Mouse (Mus musculus) heart, embryonic 11.5 days (tissue): ENCODE results near the gene Frmd7. TPM values are rescaled to one million over a fixed set of nuclear protein-coding genes. Genes with fewer than 3 reads are reported as not detected.

Experiments
- ATAC-seq: fragments of 200-750 bp; cut with Nextera tagmentation; replicated peaks from 2 replicates; pipeline ENCODE4 v1.8.0; 2017; ENCODE audit warnings: moderate library complexity; ENCODE audit not compliant: insufficient number of reproducible peaks, low FRiP score, low TSS enrichment
- H3K27ac ChIP-seq: fragments of 300-500 bp; sonication (generic); 2 replicates; pipeline ENCODE4 v1.5.1; 2014; ENCODE audit warnings: mild to moderate bottlenecking, low read depth, low read length
- H3K27me3 ChIP-seq: fragments of 300-500 bp; sonication (generic); 2 replicates; pipeline ENCODE4 v1.6.1; 2014; ENCODE audit warnings: mild to moderate bottlenecking, low read length, mixed read lengths; ENCODE audit not compliant: control insufficient read depth, insufficient read depth
- H3K36me3 ChIP-seq: fragments of 300-500 bp; sonication (generic); 2 replicates; pipeline ENCODE4 v1.6.1; 2014; ENCODE audit warnings: mild to moderate bottlenecking, low read length, moderate library complexity, mixed read lengths; ENCODE audit not compliant: control insufficient read depth, insufficient read depth
- H3K4me1 ChIP-seq: fragments of 300-500 bp; sonication (generic); 2 replicates; pipeline ENCODE4 v1.6.1; 2014; ENCODE audit warnings: low read length; ENCODE audit not compliant: control insufficient read depth, insufficient read depth
- H3K4me2 ChIP-seq: fragments of 300-500 bp; sonication (generic); 2 replicates; pipeline ENCODE4 v1.6.1; 2014; ENCODE audit warnings: mild to moderate bottlenecking, moderate library complexity
- H3K4me3 ChIP-seq: fragments of 300-500 bp; sonication (generic); 2 replicates; pipeline ENCODE4 v1.5.1; 2014; ENCODE audit warnings: low read depth, low read length
- H3K9ac ChIP-seq: fragments of 300-500 bp; sonication (generic); 2 replicates; pipeline ENCODE4 v1.6.1; 2014; ENCODE audit warnings: mild to moderate bottlenecking, low read depth, low read length, moderate library complexity
- H3K9me3 ChIP-seq: fragments of 300-500 bp; sonication (generic); replicated peaks from 2 replicates; pipeline ENCODE4 v1.6.1; 2016; ENCODE audit warnings: low read length; ENCODE audit not compliant: control insufficient read depth
- WGBS: fragments of 180-500 bp; shearing (Covaris S2); extraction: QIAGEN DNeasy Blood & Tissue Kit; methylation state at CpG from one replicate; pipeline ENCODE4 v1.1.7; 2014; ENCODE audit not compliant: insufficient replicate concordance; 5-methylcytosine and 5-hydroxymethylcytosine counted together
- polyA plus RNA-seq: library from polyadenylated mRNA; unstranded; fragments of >200 nt; fragmentation: Nextera tagmentation; extraction: Ambion mirVana; gene quantifications from 2 replicates; pipeline ENCODE4 v1.2.1, GENCODE M21; 2014

Gene Frmd7
- 0.24 TPM in 1 of 2 replicates, not detected in the other for polyA plus RNA-seq

DNA sequence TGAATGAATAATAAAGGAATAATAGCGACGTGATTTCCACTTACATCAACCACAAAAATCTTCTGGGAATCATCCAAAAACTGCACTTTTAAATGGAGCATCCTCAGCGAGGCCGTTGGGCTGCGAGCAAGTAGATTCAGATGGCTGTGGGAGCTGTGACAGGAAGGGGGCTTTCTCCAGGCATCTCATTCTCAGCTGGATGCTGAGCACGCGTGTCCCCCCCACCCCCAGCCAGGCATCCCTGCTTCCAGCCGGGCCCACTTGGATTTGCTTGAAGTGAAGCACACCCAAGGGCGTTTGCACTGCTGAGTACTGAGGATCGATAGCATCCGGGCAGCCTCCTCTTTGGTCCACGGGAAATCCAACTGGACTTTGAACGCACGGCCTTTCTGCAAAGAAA is at the start of gene Frmd7:
TSS of gene Frmd7 (minus strand) at position 101 of the 400 bp plus-strand sequence.
- Histone ChIP-seq H3K9me3 (no peaks in the 10 kb centered on the region), H3K27me3 (no peaks in the 10 kb centered on the region), H3K9ac (no peak within 1 kb of the TSS), H3K36me3 (no peaks in the 10 kb centered on the region), H3K4me1 (no peaks in the 10 kb centered on the region), H3K4me2 (no peak within 1 kb of the TSS), H3K4me3 (no peak within 1 kb of the TSS), H3K27ac (no peak within 1 kb of the TSS)
- 74% methylated on average over 14 of the region's 14 CpGs for WGBS
- no peak for ATAC-seq

DNA sequence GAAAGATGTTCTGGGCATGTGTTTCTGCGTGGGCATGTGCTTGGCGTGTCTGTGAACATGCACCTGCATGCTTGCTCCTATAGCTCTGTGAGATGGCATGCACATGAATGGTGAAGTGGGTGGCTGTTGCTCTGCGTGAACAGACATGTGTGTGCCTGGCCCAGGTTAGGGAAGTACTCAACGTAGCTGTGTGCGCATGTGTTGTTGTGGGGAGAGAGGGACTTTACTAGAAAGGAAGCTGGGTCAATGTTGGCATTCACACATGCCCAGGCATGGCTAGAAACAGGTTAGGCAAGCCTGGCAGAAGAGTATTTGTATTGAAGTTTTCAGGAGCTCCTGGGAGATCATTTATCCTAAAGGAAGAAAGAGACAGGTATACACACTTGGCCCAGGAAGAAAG is 48.8 kb upstream of the Frmd7 start:
- H3K4me1 ChIP-seq = no peaks in the 10 kb centered on the region
- H3K4me3 ChIP-seq = no peak overlapping the region
- WGBS = 86% methylated on average over 5 of the region's 5 CpGs
- no peak for ATAC-seq
- no peaks in the 10 kb centered on the region for H3K36me3 ChIP-seq
- H3K9me3 ChIP-seq = no peaks in the 10 kb centered on the region
- H3K27me3 ChIP-seq = peaks cover 4% of the 10 kb centered on the region; the same call in 1 of the 2 replicates
- H3K27ac ChIP-seq = no peak overlapping the region
- no peak overlapping the region for H3K4me2 ChIP-seq
- H3K9ac ChIP-seq = no peak overlapping the region

DNA sequence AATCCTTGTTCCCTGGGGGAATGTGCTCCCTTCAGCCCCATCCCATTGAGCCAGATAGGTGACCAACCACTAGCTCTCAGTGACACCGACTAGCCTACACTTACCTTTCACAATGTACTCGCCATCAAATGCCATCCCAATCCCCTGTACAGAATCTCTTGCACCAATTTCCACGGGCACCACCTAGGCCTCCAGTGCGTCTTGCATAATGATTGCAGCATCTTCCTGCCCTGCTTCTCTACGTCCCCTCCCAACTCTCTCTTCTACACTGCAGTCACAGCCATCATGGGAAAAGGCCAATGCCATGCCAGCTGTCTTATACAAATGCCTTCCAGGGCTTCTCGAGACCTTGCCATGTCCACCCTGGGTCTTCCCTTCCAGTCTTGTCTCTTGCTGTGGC is 47.4 kb upstream of the Frmd7 start:
- peaks cover 4% of the 10 kb centered on the region; the same call in 1 of the 2 replicates for H3K27me3 ChIP-seq
- no peak overlapping the region for H3K4me3 ChIP-seq
- H3K9ac ChIP-seq = no peak overlapping the region
- ATAC-seq = no peak
- WGBS = 75% methylated on average over 6 of the region's 6 CpGs
- H3K9me3 ChIP-seq = no peaks in the 10 kb centered on the region
- no peaks in the 10 kb centered on the region for H3K4me1 ChIP-seq
- no peak overlapping the region for H3K27ac ChIP-seq
- H3K4me2 ChIP-seq = no peak overlapping the region
- H3K36me3 ChIP-seq = no peaks in the 10 kb centered on the region

DNA sequence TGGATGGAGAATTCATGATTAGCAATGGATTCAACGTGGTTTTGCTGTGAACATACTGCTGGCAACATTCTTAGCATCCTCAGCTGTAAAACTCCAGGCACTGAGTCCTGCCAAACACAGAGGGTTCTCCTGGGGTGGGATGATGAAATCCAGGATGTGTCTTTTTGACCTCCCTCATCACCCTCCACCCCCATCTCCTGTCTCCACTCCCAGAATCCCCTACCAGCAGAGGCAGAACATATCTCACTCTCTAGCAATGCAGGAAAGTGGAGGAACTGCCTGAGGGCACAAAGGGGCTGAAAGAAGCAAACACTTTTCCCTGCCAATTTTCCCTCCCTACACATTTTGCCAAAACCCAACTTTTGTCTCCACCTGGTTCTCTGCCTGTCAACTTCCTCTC is 46.1 kb upstream of the Frmd7 start:
- Histone ChIP-seq H3K27ac (no peak overlapping the region), H3K9me3 (no peaks in the 10 kb centered on the region), H3K27me3 (peaks cover 4% of the 10 kb centered on the region; the same call in 1 of the 2 replicates), H3K4me1 (no peaks in the 10 kb centered on the region), H3K9ac (no peak overlapping the region), H3K4me3 (no peak overlapping the region), H3K36me3 (no peaks in the 10 kb centered on the region), H3K4me2 (no peak overlapping the region)
- WGBS = 44% methylated on average over 1 of the region's 1 CpGs
- no peak for ATAC-seq

DNA sequence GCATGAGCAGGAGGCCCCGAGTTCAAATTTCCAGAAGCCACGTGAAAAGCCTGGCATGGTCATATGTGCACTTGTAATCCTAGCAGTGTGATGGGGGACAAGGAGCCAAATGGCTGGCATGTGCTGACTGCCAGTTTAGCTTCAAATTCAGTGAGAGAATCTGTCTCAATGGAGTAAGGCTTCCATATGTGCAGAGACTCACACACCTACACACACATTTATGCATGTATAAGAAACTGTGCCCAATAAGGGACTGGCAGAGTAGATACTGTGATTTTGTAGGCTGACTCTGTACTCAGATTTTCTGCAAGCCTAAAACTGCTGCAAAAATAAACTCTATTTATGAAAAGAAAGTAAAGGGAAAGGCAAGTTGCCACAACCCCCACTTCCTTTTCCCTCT is 35.9 kb upstream of the Frmd7 start:
- no peaks in the 10 kb centered on the region for H3K9me3 ChIP-seq
- WGBS = 81% methylated on average over 2 of the region's 2 CpGs
- no peaks in the 10 kb centered on the region for H3K4me1 ChIP-seq
- H3K27me3 ChIP-seq = no peaks in the 10 kb centered on the region
- ATAC-seq = no peak
- H3K36me3 ChIP-seq = no peaks in the 10 kb centered on the region
- no peak overlapping the region for H3K27ac ChIP-seq
- no peak overlapping the region for H3K4me3 ChIP-seq
- no peak overlapping the region for H3K9ac ChIP-seq
- H3K4me2 ChIP-seq = no peak overlapping the region

DNA sequence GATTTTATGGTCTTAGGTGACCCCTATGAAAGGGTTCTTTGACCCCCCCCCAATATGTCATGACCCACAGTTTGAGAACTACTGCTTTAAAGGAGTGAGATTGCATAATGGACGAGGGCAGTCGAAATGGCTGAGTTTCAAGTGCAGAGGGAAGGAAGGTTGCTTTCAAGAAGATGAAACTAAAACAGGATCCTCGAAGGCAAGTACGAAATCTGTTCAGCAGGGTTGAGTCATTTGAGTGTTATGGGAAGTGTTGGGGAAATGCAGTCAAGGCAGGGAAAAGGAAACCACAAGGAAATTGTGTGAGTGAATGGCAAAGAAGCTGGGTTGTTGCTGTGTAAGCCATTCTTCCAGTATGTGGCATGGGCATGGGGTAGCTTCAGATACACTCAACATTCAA is 29.6 kb upstream of the Frmd7 start:
- H3K27ac ChIP-seq = no peak overlapping the region
- ATAC-seq = no peak
- H3K4me1 ChIP-seq = peaks cover 5% of the 10 kb centered on the region; the same call in 1 of the 2 replicates
- H3K4me2 ChIP-seq = no peak overlapping the region
- WGBS = 80% methylated on average over 4 of the region's 4 CpGs
- no peaks in the 10 kb centered on the region for H3K9me3 ChIP-seq
- H3K27me3 ChIP-seq = no peaks in the 10 kb centered on the region; the same call in 1 of the 2 replicates
- H3K4me3 ChIP-seq = no peak overlapping the region
- no peaks in the 10 kb centered on the region for H3K36me3 ChIP-seq
- H3K9ac ChIP-seq = no peak overlapping the region

DNA sequence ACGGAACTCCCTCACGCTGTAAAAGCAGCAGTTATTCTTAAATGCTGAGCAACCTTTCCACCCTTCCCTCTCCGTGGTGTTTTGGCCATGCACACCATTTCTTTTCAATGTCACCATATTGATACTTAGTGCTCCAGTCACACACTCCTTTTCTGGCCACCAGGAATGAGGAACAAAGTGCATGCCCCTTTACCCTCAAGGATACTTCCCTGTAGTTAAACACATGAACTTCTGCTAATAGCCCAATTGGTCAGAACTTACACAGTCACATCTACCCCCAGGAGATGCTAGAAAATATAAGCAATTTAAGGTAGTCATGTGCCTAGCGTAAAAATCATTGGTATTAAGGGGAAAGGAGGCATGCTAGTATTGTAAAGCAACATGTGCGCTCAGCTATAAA is 27.4 kb upstream of the Frmd7 start:
- Histone ChIP-seq H3K9me3 (no peaks in the 10 kb centered on the region), H3K4me3 (no peak overlapping the region), H3K4me2 (no peak overlapping the region), H3K36me3 (no peaks in the 10 kb centered on the region), H3K9ac (no peak overlapping the region), H3K27me3 (no peaks in the 10 kb centered on the region; the same call in 1 of the 2 replicates), H3K4me1 (peaks cover 5% of the 10 kb centered on the region; the same call in 1 of the 2 replicates), H3K27ac (no peak overlapping the region)
- ATAC-seq = no peak
- 73% methylated on average over 5 of the region's 5 CpGs for WGBS

DNA sequence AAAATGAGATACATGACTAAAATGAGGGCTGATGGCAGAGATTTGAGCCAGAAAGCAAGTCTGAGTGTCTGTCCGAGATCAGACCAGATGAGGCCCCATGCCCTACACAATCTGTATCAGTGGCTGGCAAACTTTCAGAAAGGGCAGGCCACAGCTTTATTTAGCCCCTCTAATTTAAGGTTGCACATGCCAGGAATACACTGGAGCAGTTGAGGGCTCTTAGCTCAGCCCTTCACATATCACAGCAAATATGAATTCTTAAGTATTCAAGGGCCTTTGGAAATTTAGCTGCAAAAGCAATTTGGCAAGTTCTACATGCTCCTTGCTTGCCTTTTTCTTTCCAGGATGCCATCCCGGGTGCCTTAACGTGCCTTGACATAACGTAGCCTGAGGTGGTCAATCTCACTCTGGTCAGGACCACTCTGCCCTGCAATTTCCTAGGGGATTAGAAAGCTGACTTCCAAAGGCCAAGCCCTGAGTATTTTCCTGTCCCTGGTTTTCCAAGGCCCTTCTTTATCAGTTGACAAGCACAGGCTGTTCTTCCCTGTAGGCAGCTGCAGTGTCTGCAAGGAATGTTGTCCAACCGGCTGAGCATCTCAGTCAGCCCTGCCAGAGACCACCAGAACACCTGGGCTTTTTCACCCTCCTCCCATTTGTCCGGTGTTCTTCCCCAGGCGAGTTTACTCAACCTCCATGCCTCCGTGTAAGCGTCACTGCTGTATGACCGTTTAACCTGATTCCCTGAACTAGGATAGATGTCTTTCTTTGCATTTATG is 25.8 kb upstream of the Frmd7 start:
- peak overlapping the region; percentile 59 for H3K27ac ChIP-seq
- no peaks in the 10 kb centered on the region; the same call in 1 of the 2 replicates for H3K27me3 ChIP-seq
- H3K36me3 ChIP-seq = no peaks in the 10 kb centered on the region
- ATAC-seq = no peak
- peaks cover 5% of the 10 kb centered on the region; the same call in 1 of the 2 replicates for H3K4me1 ChIP-seq
- H3K4me2 ChIP-seq = no peak overlapping the region
- 52% methylated on average over 10 of the region's 10 CpGs for WGBS
- H3K9ac ChIP-seq = no peak overlapping the region
- no peaks in the 10 kb centered on the region for H3K9me3 ChIP-seq
- no peak overlapping the region for H3K4me3 ChIP-seq

DNA sequence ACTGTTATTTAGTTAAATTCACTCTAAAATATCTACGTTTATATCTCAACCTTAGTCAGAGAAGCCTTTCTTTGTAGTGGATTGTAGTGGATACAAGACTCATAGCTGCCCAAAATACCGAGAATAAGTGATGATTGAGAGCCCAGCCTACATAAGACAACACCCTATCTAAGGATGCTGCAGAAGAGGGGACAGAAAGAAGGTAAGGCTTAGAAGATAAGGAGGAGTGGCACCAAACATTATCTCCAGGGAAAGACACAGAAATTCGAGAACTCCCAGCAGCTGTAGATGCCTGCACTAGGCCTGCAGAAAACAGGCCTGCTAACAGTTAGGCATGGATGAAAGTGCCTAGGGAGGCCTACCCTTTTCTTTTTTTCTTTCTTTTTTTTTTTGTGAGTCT is 22.6 kb upstream of the Frmd7 start:
- no peak for ATAC-seq
- H3K36me3 ChIP-seq = no peaks in the 10 kb centered on the region
- H3K27ac ChIP-seq = no peak overlapping the region
- no peak overlapping the region for H3K9ac ChIP-seq
- no peak overlapping the region for H3K4me3 ChIP-seq
- H3K4me2 ChIP-seq = no peak overlapping the region
- no peaks in the 10 kb centered on the region; the same call in 1 of the 2 replicates for H3K27me3 ChIP-seq
- WGBS = 46% methylated on average over 3 of the region's 3 CpGs
- peaks cover 5% of the 10 kb centered on the region; the same call in 1 of the 2 replicates for H3K4me1 ChIP-seq
- no peaks in the 10 kb centered on the region for H3K9me3 ChIP-seq
